ENCODE assay signal across 9 mouse cellular contexts in genomic region chr10:111936491-111937145, GRCm38 (mm10). TPM values are rescaled to one million over a fixed set of nuclear protein-coding genes. Genes with fewer than 3 reads are reported as not detected.
A peak's percentile ranks its signal among the peaks of the same experiment; 100 is the strongest.
DNase-seq lines count a peak whose midpoint lies in the region; ATAC-seq and TF ChIP-seq lines count a peak whose summit lies in the region.
"Had no signal": no experiment of that assay in that cellular context is flagged by ENCODE, and none has a peak within 500 bp of the region (broad histone marks: within the 10 kb centered on the region; RNA-seq: fewer than 3 reads in every experiment).

No protein-coding gene starts in this region.

- ATAC-seq in granulocyte monocyte progenitor cell, adult 5-6 weeks (replicated peaks; ENCODE audit: poor library complexity, severe bottlenecking) = peak; percentile 99
- ATAC-seq in intestine, postnatal 0 days = no peak
- no peak for ATAC-seq in erythroid progenitor cell, adult 5-6 weeks (replicated peaks; ENCODE audit: low FRiP score, poor library complexity, severe bottlenecking)

- 46% methylated on average over 13 of the region's 13 CpGs for WGBS in intestine, postnatal 0 days

- H3K4me3 ChIP-seq in intestine, postnatal 0 days (ENCODE audit: low read depth, low read length) = no peak overlapping the region
- H3K4me3 ChIP-seq: embryonic facial prominence, embryonic 12.5 days had no signal

- 0 out of 2 replicates have a peak overlapping the region, but pooled peaks have one; percentile 31 for H3K27ac ChIP-seq in intestine, postnatal 0 days (ENCODE audit: low read depth, low read length)
- H3K27ac ChIP-seq: embryonic facial prominence, embryonic 12.5 days had no signal

- H3K4me1 ChIP-seq in intestine, postnatal 0 days (replicated peaks; ENCODE audit: control insufficient read depth, insufficient read depth, low read length) = no peaks in the 10 kb centered on the region

- no peak overlapping the region for H3K4me2 ChIP-seq in intestine, postnatal 0 days (replicated peaks; ENCODE audit: low read depth)
- H3K4me2 ChIP-seq: embryonic facial prominence, embryonic 12.5 days had no signal

- no peaks in the 10 kb centered on the region for H3K27me3 ChIP-seq in intestine, postnatal 0 days (replicated peaks; ENCODE audit: control insufficient read depth, insufficient read depth, low read length)
- H3K27me3 ChIP-seq: embryonic facial prominence, embryonic 12.5 days had no signal

- peak; percentile 39 to 64 for DNase-seq in cerebellum, postnatal 25 days
- DNase-seq in cerebellum, adult 9-11 months = no peak
- peak; percentile 96 for DNase-seq in Muller cell, postnatal 12 days (ENCODE audit: inconsistent ontology term)
- peak; percentile 83 for DNase-seq in lung, postnatal 36 days
- no peak for DNase-seq in spleen, postnatal 4 days (ENCODE audit: low spot score in 2 of 2)

- no peaks in the 10 kb centered on the region for H3K36me3 ChIP-seq in intestine, postnatal 0 days (ENCODE audit: control insufficient read depth, insufficient read depth)
- H3K36me3 ChIP-seq: embryonic facial prominence, embryonic 12.5 days had no signal

- H3K9me3 ChIP-seq in intestine, postnatal 0 days (ENCODE audit: control insufficient read depth) = no peaks in the 10 kb centered on the region
- H3K9me3 ChIP-seq: embryonic facial prominence, embryonic 12.5 days had no signal

- no peak for TF ChIP-seq CTCF in intestine, postnatal 0 days (IDR thresholded peaks at IDR 0.05; ENCODE audit: low read depth)

- no peak overlapping the region for H3K9ac ChIP-seq in intestine, postnatal 0 days (ENCODE audit: low read depth, low read length)
- H3K9ac ChIP-seq: embryonic facial prominence, embryonic 12.5 days had no signal

RNA-seq across cellular contexts. Expression of gene Krr1, which starts 35.8 kb away (rescaled TPM):
- total RNA-seq in granulocyte monocyte progenitor cell, adult 5-6 weeks (2014; fragmentation: Nextera tagmentation) = 58.0 and 60.9 TPM in 2 replicates
- total RNA-seq in granulocyte monocyte progenitor cell, adult 5-6 weeks (2017) = 67.6 and 80.2 TPM in 2 replicates
- polyA plus RNA-seq in intestine, postnatal 0 days (2015; fragmentation: Nextera tagmentation; extraction: Ambion mirVana) = 12.7 and 13.6 TPM in 2 replicates
- total RNA-seq in erythroid progenitor cell, adult 5-6 weeks (2015; ENCODE audit: low replicate concordance) = 16.8 and 21.6 TPM in 2 replicates
- total RNA-seq in erythroid progenitor cell, adult 5-6 weeks (2017; ENCODE audit: low replicate concordance) = 6.3 and 12.6 TPM in 2 replicates

Comparison
In these comparisons a context has a peak if more than half of its experiments do, and no peak if none do; other contexts are left out.
1. DNase-seq: peak in cerebellum, postnatal 25 days (2 of 2), Muller cell, postnatal 12 days (single experiment) and lung, postnatal 36 days (single experiment); none in cerebellum, adult 9-11 months (single experiment) and spleen, postnatal 4 days (0 of 2).